Mouse (Mus musculus) large intestine, adult 2 months (tissue): ENCODE measurements around the gene Dst. TPM values are rescaled to one million over a fixed set of nuclear protein-coding genes. Genes with fewer than 3 reads are reported as not detected.

Source experiments
- polyA plus RNA-seq: library from polyadenylated mRNA; depleted of rRNA; stranded (reverse); fragments of >200 nt; gene quantifications from 2 replicates; pipeline ENCODE4 v1.2.3, GENCODE M21; 2012; rRNA removed

The Dst gene
- polyA plus RNA-seq, 1 experiment, result 16.3 TPM

Other genes starting within 250 kb of the Dst start
- 7.1 and 7.4 TPM in 2 replicates for gene Prim2, start 238.4 kb upstream of the Dst start, polyA plus RNA-seq
- 3.9 and 6.9 TPM in 2 replicates for gene Rab23, start 188.3 kb upstream of the Dst start, polyA plus RNA-seq
- 15.8 and 16.9 TPM in 2 replicates for gene Bag2, start 150.4 kb upstream of the Dst start, polyA plus RNA-seq
- 2.2 and 3.0 TPM in 2 replicates for gene Zfp451, start 93.6 kb upstream of the Dst start, polyA plus RNA-seq
- gene Bend6, start 409 bp upstream of the Dst start, polyA plus RNA-seq, result 0.30 and 0.74 TPM in 2 replicates